Mouse (Mus musculus): ENCODE measurements around the gene Copz1. TPM values are rescaled to one million over a fixed set of nuclear protein-coding genes. Genes with fewer than 3 reads are reported as not detected.
A peak's percentile ranks its signal among the peaks of the same experiment; 100 is the strongest.

Copz1 gene
- total RNA-seq, 2 experiments from 2014 or later, result 38.0 to 38.5 TPM

GRCm38 (mm10) chr15:103322396-103322795 lies 49.9 kb downstream of the Copz1 start:
- intact Hi-C loops (cut with DNase I; ENCODE audit: low total_unique reads), result no loop called here

GRCm38 (mm10) chr15:103323070-103323454 lies 50.5 kb downstream of the Copz1 start:
- intact Hi-C loops (cut with DNase I; ENCODE audit: low total_unique reads), result no loop called here
- DNase-seq, result peak; percentile 72

More at GRCm38 (mm10) chr15:103322396-103322795, 49.9 kb downstream of the Copz1 start:
- no peak for DNase-seq

DNA sequence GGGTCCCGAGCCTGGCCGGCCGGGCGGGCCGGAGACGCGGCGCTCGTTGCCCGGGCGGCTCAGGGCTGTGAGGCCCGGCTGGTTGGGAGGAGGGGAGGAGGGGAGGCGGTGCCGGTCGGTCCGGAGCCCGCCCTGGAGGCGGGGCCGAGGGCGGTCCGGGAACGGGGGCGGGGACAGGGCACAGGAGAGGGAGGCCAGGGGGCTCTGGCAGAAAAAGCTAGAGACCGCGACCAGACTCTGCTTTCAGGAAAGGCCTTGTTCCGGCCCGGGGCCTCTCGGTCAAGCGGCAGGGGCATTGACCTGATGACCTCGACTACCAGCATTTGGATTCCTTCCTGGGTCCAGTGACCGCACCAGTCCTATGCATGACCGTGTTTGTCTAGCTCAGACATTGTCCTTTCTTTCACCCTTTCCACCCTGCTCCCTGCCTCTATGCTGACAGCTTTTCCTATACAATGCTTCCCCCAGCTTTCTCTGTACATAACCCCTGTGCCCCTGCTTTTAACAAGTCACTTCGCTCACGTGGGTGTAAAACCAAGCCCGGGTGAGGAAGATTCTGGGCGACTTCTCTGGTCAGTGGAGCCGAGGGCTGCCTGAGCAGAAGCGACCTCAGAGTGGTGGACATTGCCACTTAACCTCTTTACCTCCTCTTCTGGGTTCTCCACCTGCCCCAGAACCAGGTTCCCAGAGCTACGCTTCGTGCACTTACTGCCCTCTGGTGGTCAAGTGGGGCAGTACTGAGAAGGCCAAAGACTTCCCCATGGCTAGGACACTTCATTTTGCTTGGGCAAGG lies 51.1 kb downstream of the Copz1 start:
- peak; percentile 92 for DNase-seq
- intact Hi-C loops (cut with DNase I; ENCODE audit: low total_unique reads), result no loop called here

DNA sequence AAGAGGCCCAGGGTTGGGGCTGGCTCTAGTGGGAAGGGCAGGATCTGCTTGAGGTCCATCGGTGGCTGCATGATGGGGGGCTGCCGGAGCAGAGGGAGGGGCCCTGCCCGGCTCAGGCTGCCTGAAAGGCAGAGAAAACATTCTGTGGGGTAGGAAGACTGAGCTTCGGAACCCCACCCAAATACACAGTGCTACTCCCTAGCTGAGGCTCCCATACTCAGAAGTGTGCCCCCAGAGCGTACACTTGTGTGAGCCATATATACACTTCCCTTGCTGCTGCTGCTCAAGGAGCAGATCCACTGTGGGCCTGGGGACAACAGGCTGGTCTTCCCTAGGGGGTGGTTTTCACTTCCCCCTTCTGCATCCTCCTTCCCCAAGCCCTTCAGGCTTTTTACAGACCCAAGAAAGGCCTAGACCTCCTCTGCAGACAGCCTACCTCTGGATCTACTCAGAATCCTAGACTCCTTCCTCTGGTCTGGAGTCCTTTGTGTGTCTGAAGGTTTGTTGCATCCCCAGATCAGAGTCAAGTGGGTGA lies 60.6 kb downstream of the Copz1 start:
- intact Hi-C loops (cut with DNase I; ENCODE audit: low total_unique reads), result no loop called here
- no peak for DNase-seq

DNA sequence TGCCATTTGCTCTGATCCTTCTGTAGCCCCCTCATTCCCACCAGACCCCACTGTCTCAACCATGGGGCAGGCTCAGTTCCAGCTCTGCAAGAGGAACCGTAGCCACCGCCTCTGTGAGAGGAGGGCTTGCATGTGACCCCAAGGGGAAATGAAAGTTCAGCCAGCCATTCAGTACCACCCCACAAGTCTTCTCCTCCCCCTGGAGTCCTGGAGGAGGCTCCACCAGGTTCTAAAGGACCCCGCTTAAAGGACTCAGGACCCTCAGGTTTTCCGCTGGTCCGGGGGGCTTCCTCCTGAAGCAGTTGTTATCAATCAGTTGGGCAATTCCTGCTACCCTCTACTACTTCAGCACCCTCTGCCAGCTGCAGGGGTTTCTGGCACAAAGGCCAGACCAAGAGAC lies 61.2 kb downstream of the Copz1 start:
- DNase-seq, result no peak
- intact Hi-C loops (cut with DNase I; ENCODE audit: low total_unique reads), result no loop called here

- intact Hi-C loops (cut with DNase I; ENCODE audit: low total_unique reads), result no loop called here
- no peak for DNase-seq
These were observed 61.7 kb downstream of the Copz1 start for GRCm38 (mm10) chr15:103334194-103334593.

DNA sequence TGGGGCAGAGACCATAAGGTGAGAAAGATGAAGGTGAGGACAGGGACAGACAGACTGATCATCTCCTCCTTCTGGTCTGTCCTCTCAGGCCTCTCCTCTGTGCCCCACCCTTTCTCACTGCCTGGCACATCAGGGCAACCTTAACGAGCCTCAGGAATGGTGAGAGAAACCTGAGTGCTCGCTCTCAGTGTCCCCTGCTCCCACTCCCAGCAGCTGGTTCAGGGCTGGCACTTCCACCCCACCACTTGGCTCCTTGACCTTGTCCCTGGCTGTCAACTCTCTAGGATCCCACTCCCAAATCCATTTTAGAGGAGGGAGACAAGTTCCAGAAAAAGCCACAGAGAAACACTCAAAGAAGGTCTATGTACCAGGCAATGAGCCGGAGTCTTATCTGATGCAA lies 62.5 kb downstream of the Copz1 start:
- DNase-seq, result no peak
- intact Hi-C loops (cut with DNase I; ENCODE audit: low total_unique reads), result no loop called here

- intact Hi-C loops (cut with DNase I; ENCODE audit: low total_unique reads), result no loop called here
- no peak for DNase-seq
These were observed 63.1 kb downstream of the Copz1 start for GRCm38 (mm10) chr15:103335488-103336235.

GRCm38 (mm10) chr15:103336996-103337667 lies 64.6 kb downstream of the Copz1 start:
- intact Hi-C loops (cut with DNase I; ENCODE audit: low total_unique reads), result no loop called here

GRCm38 (mm10) chr15:103338829-103339165 lies 66.3 kb downstream of the Copz1 start:
- intact Hi-C loops (cut with DNase I; ENCODE audit: low total_unique reads), result no loop called here
- DNase-seq, result no peak

More at GRCm38 (mm10) chr15:103336996-103337667, 64.6 kb downstream of the Copz1 start:
- DNase-seq, result no peak

DNA sequence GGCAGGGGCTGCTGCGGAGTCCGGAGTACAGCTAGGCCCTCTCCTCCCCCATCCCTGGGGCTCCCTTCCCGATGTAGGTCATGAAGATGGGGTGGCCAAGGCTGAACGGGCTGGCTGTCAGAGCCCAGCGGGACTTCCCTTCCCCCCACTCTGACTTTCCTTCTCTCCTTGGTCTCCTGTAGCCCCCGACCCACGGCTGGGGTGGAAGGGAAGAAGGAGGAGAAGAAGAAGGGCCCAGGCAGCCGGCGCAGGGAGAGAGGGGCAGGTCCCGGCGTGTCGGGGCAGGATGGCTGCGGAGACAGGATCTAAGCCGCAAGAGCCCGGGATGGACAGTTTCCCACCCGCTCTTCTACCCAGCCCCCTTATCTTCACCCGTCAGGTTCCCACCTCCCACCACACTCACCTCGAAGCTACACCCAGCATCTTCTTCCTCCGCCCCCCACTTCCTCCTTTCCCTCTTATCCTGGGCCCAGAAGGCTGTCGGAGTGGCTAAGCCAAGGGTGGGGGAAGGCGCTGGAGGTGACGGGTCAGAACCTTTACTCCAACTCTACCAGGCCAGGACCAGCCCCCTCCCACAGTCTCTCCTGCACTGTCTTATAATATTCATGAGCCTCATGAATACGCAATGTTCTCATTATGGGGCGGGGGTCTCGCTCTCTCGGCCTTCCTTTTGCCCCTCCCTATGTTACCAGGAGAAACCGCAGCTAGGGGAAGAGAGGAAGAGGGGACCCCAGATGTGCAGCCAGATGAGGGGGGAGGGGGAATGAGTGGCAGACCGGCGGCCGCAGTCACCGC lies 66.8 kb downstream of the Copz1 start:
- DNase-seq, result no peak
- intact Hi-C loops (cut with DNase I; ENCODE audit: low total_unique reads), result no loop called here

DNA sequence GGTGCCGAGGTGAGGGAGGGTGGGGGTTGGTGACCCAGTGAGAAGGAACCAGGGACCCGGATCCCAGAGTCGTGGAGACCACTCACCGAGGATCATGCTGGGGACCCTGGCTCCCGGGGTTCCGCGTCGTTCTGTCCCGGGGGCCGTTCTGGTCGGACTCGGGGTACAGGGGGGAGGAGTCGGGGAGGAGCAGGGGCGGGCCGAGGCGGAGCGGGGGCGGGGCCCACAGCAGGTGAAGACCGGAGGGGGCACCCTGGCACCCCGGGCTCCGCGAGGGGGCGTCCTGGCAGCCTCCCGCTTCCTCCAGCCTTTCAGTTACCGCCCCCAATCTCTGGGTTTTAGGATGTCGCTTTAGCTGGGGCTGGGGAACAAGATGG lies 67.4 kb downstream of the Copz1 start, which contains the start of gene Zfp385a:
Zfp385a (minus strand) TSS at position 133 of the 377 bp plus-strand sequence.
- no peak for DNase-seq
- intact Hi-C loops (cut with DNase I; ENCODE audit: low total_unique reads), result no loop called here

- DNase-seq, result no peak
- intact Hi-C loops (cut with DNase I; ENCODE audit: low total_unique reads), result no loop called here
These were observed 68.3 kb downstream of the Copz1 start for GRCm38 (mm10) chr15:103340786-103341185.

DNA sequence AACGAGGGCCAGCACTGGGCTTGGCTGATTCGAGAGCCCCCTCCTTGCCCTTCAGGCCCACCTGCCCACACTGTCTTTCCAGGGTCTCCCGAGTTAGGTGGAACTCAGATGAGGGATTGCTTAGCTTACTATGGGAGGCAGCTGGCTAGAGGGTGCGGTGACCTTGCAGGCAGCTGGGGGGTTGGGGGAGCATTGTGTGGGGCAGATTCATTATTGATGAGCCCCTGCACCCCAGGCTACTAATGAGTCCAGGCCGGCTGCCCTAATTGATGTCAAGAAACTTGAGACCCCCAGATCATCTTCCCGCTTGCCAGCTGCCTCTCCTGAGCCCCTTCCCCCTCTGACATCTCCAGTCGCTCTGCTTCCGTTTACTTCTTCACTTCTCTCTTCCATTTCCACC lies 69.0 kb downstream of the Copz1 start:
- DNase-seq, result no peak
- intact Hi-C loops (cut with DNase I; ENCODE audit: low total_unique reads), result no loop called here

DNA sequence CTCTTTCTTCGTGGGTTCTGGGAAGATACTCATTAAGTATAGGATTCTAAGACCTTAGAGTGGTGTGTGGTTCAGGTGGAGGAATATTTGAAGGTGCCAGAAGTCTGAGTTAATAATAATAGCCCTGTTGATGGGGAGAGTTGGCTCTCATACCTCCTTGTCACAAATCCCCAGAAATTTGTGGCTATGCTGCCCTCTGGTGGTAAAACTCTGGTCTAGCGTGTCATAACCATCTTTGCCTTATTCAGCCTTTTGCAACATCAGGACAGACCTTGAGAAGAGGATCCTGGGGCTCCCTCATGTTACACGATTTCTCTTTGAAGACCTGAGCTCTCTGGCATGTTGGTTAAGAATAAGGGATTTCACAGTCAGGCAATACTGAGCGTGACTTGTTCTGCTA lies 69.9 kb downstream of the Copz1 start:
- DNase-seq, result peak; percentile 71
- intact Hi-C loops (cut with DNase I; ENCODE audit: low total_unique reads), result no loop called here

- DNase-seq, result no peak
- intact Hi-C loops (cut with DNase I; ENCODE audit: low total_unique reads), result no loop called here
These were observed 70.5 kb downstream of the Copz1 start for GRCm38 (mm10) chr15:103343008-103343407.

DNA sequence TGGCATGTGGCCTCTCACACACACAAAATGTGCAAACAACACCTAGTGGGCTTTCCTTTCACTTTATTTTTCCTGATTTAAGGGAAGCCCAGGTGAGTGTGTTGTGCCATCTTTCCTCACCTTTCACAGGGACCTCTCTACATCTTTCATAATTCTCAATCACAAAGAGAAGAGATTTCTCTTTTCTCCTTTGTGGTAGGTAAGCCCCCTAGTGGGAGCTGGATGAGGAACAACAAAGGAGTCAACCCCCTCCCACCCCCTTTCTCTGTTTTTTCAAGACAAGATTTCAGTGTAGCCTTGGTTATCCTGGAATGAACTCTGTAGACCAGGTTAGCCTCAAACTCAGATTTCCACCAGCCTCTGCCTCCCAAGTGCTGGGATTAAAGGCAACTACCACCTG lies 71.0 kb downstream of the Copz1 start:
- intact Hi-C loops (cut with DNase I; ENCODE audit: low total_unique reads), result no loop called here
- DNase-seq, result no peak

DNA sequence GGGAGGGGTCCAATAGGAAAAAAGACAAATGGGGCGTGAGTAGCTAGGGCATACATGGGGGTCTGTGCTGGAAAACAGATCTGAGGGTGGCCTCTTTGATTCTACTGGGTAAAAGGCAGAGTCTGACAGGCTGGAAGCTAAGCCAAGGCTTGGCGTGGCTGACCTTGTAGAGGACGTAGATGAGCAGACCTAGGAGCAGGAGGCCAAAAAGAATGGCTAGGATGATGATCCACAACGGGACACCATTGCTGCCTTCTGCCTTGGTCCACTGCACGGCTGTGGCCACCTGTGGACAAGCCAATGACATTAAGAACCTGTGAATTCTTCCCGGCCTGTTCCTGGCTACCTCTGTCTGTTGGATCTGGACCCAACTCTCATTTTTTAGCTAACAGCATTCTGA lies 73.3 kb downstream of the Copz1 start:
- intact Hi-C loops (cut with DNase I; ENCODE audit: low total_unique reads), result no loop called here
- DNase-seq, result no peak

DNA sequence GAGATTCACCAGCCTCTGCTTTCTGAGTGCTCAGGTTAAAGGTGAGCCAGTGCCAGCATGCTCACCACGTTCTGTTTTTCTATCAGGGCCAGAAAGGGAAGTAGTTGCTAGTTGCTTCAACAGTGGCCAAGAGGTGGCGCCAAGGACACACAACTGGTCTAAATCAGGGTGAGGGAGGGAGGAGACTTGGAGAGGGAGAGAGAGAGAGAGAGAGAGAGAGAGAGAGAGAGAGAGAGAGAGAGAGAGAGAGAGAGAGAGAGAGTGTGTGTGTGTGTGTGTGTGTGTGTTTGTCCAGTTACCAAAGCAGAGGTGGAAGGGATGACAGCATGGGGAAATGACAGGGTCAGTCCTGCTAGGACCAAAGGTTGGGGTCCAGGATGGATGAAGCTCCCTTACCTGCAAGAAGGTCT lies 74.8 kb downstream of the Copz1 start:
- peak; percentile 71 for DNase-seq
- intact Hi-C loops (cut with DNase I; ENCODE audit: low total_unique reads), result no loop called here
